Mouse (Mus musculus): ENCODE measurements at regions not wholly inside any gene's neighbourhood (a gene's known extent, or its start where the extent isn't known, plus 50 kb on each side); places are given as distances from the start of the nearest gene placed in this dataset.

GRCm38 (mm10) chr5:132617241-132617640 lies 74.1 kb upstream of the Auts2 start:
- ATAC-seq (replicated peaks; ENCODE audit: poor library complexity, severe bottlenecking) = no peak

DNA sequence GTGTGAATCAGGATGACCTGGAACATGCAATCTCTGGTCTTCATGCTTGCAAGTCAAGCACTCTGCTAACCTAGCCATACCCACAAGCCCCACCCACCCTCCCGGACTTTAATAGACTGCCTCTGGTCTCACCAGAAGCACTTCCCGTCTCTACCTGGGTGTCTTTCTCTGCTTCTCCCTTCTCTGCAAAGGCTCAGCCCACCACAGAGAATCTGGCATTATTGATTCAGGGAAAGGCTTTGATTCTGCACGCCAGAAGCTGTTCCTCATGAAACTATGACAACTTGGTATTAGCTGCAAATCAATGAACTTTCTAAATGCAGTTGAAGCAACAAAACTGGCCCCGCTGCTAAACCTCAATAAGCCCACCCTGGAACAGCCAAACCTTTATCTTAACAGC lies 66.1 kb upstream of the Auts2 start:
- no peak for ATAC-seq (replicated peaks; ENCODE audit: poor library complexity, severe bottlenecking)

GRCm38 (mm10) chr5:132606216-132606615 lies 63.1 kb upstream of the Auts2 start:
- ATAC-seq (replicated peaks; ENCODE audit: poor library complexity, severe bottlenecking) = no peak

GRCm38 (mm10) chr5:132594796-132595195 lies 51.7 kb upstream of the Auts2 start:
- ATAC-seq (replicated peaks; ENCODE audit: poor library complexity, severe bottlenecking) = no peak
